8 mouse cellular contexts compared by ENCODE assay signal in the genomic region with DNA sequence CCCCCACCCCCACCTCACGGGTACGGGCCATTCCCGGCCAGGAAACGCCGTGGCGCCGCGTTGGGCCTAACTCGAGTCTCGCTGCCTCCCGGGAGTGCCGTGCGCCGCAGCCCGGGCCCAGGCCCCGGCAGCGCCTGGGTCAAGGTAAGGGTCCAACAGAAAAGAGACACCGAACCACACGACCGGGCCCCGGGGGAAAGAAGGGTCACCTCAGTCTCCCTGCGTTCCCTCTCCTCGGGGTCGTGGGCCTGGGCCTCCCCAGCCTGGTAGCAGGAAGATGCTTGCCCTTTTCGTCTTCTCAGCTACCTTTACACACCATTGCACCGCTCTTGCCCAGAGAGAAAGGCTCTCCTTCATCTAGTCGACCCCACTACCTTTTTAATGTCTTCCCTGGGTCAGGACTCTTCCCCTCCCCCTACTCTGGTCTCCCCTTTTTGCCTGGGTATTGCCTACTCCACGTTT. TPM values are rescaled to one million over a fixed set of nuclear protein-coding genes. Genes with fewer than 3 reads are reported as not detected.
DNase-seq lines count a peak whose midpoint lies in the region; ATAC-seq and TF ChIP-seq lines count a peak whose summit lies in the region.

No protein-coding gene starts in this region.

- no peaks in the 10 kb centered on the region for H3K36me3 ChIP-seq in heart, embryonic 11.5 days (ENCODE audit: control insufficient read depth, insufficient read depth, low read length)
- 0 out of 2 replicates have a peak, but pooled peaks cover 3% of the 10 kb centered on the region for H3K36me3 ChIP-seq in ES-Bruce4 (ENCODE audit: control insufficient read depth, insufficient read depth, low read length, poor library complexity, severe bottlenecking)
- H3K36me3 ChIP-seq in forebrain, embryonic 15.5 days = no peaks in the 10 kb centered on the region
- no peaks in the 10 kb centered on the region for H3K36me3 ChIP-seq in lung, postnatal 0 days (ENCODE audit: insufficient read depth, low read length)

- ATAC-seq in heart, embryonic 11.5 days (replicated peaks; ENCODE audit: insufficient number of reproducible peaks, low FRiP score, low TSS enrichment) = no peak; the same call in 1 of the 2 replicates
- ATAC-seq in forebrain, embryonic 15.5 days (replicated peaks) = no peak
- ATAC-seq in lung, postnatal 0 days = no peak

- 0% methylated on average over 26 of the region's 28 CpGs for WGBS in heart, embryonic 11.5 days (ENCODE audit: insufficient replicate concordance)
- whole genome bisulfite sequencing in forebrain, embryonic 15.5 days = under 1% methylated on average over 27 of the region's 28 CpGs
- under 1% methylated on average over 24 of the region's 28 CpGs for WGBS in lung, postnatal 0 days

- peak overlapping the region; percentile 74 for H3K4me3 ChIP-seq in heart, embryonic 11.5 days (ENCODE audit: low read depth, low read length)
- H3K4me3 ChIP-seq in ES-Bruce4 (ENCODE audit: low read depth, low read length) = peak overlapping the region; percentile 100
- H3K4me3 ChIP-seq in forebrain, embryonic 15.5 days = peak overlapping the region; percentile 67
- H3K4me3 ChIP-seq in lung, postnatal 0 days (ENCODE audit: low read depth, low read length) = peak overlapping the region; percentile 92

- peak overlapping the region; percentile 96 for H3K9ac ChIP-seq in heart, embryonic 11.5 days (ENCODE audit: low read depth, low read length)
- peak overlapping the region; percentile 96 for H3K9ac ChIP-seq in ES-Bruce4 (ENCODE audit: low read depth, poor library complexity, severe bottlenecking)
- H3K9ac ChIP-seq in forebrain, embryonic 15.5 days (replicated peaks) = peak overlapping the region; percentile 92
- peak overlapping the region; percentile 100 for H3K9ac ChIP-seq in lung, postnatal 0 days (replicated peaks; ENCODE audit: low read depth)

- peaks cover 22% of the 10 kb centered on the region for H3K4me1 ChIP-seq in heart, embryonic 11.5 days (ENCODE audit: control insufficient read depth, insufficient read depth, low read length)
- H3K4me1 ChIP-seq in ES-Bruce4 (ENCODE audit: control insufficient read depth, insufficient read depth, low read length) = no peaks in the 10 kb centered on the region
- H3K4me1 ChIP-seq in forebrain, embryonic 15.5 days = peaks cover 63% of the 10 kb centered on the region
- peaks cover 10% of the 10 kb centered on the region; the same call in 1 of the 2 replicates for H3K4me1 ChIP-seq in lung, postnatal 0 days (ENCODE audit: insufficient read depth, low read depth, low read length)

- no peak for TF ChIP-seq EP300 in ES-Bruce4 (IDR thresholded peaks at IDR 0.05; ENCODE audit: insufficient read depth, low read depth, low read length)
- TF ChIP-seq EP300 in lung, postnatal 0 days (IDR thresholded peaks at IDR 0.05) = no peak

- no peak for DNase-seq in heart, adult 11 months
- DNase-seq in lung, postnatal 0 days (ENCODE audit: low spot score) = peak; percentile 47
- DNase-seq in cerebellum, postnatal 36 days = no peak
- DNase-seq in spleen, postnatal 36 days (ENCODE audit: low spot score in 2 of 2) = no peak
- DNase-seq in cerebellum, adult 9-10 months = no peak

- peak overlapping the region; percentile 90 for H3K4me2 ChIP-seq in heart, embryonic 11.5 days
- H3K4me2 ChIP-seq in forebrain, embryonic 15.5 days (replicated peaks) = peak overlapping the region; percentile 86
- peak overlapping the region; percentile 88 for H3K4me2 ChIP-seq in lung, postnatal 0 days (replicated peaks; ENCODE audit: low read depth, low read length)

- TF ChIP-seq POLR2A in ES-Bruce4 (IDR thresholded peaks at IDR 0.05; ENCODE audit: insufficient read depth, low read length) = no peak

- TF ChIP-seq CTCF in ES-Bruce4 (IDR thresholded peaks at IDR 0.05; ENCODE audit: low read depth, low read length) = no peak
- TF ChIP-seq CTCF in lung, postnatal 0 days (IDR thresholded peaks at IDR 0.05) = no peak

- H3K9me3 ChIP-seq in heart, embryonic 11.5 days (replicated peaks; ENCODE audit: control insufficient read depth, low read length) = no peaks in the 10 kb centered on the region
- no peaks in the 10 kb centered on the region for H3K9me3 ChIP-seq in ES-Bruce4 (replicated peaks; ENCODE audit: control insufficient read depth, insufficient read depth, low read length, poor library complexity, severe bottlenecking)
- no peaks in the 10 kb centered on the region for H3K9me3 ChIP-seq in forebrain, embryonic 15.5 days
- H3K9me3 ChIP-seq in lung, postnatal 0 days (ENCODE audit: low read length) = no peaks in the 10 kb centered on the region

- H3K27ac ChIP-seq in heart, embryonic 11.5 days (ENCODE audit: low read depth, low read length) = peak overlapping the region; percentile 100
- H3K27ac ChIP-seq in ES-Bruce4 (ENCODE audit: insufficient read depth, low read length) = peak overlapping the region; percentile 99
- peak overlapping the region; percentile 100 for H3K27ac ChIP-seq in forebrain, embryonic 15.5 days (replicated peaks)
- H3K27ac ChIP-seq in lung, postnatal 0 days (ENCODE audit: low read length) = peak overlapping the region; percentile 100

- H3K27me3 ChIP-seq in heart, embryonic 11.5 days (ENCODE audit: control insufficient read depth, insufficient read depth, low read length) = no peaks in the 10 kb centered on the region
- no peaks in the 10 kb centered on the region for H3K27me3 ChIP-seq in ES-Bruce4 (ENCODE audit: control insufficient read depth, insufficient read depth, low read length, poor library complexity, severe bottlenecking)
- H3K27me3 ChIP-seq in forebrain, embryonic 15.5 days = no peaks in the 10 kb centered on the region
- no peaks in the 10 kb centered on the region for H3K27me3 ChIP-seq in lung, postnatal 0 days (replicated peaks; ENCODE audit: insufficient read depth, low read length)

RNA-seq across cellular contexts. Expression of a gene that starts 0.4 kb away (rescaled TPM):
- 72.3 and 86.9 TPM in 2 replicates for polyA plus RNA-seq in heart, embryonic 11.5 days (2014; fragmentation: Nextera tagmentation; extraction: Ambion mirVana)
- 228 and 233 TPM in 2 replicates for polyA plus RNA-seq in ES-Bruce4 (2011; ENCODE audit: insufficient read depth, insufficient read length, low read depth, missing spikeins)
- polyA plus RNA-seq in forebrain, embryonic 15.5 days (2015; fragmentation: Nextera tagmentation; extraction: Ambion mirVana) = 52.2 and 53.4 TPM in 2 replicates
- polyA plus RNA-seq in lung, postnatal 0 days (2015; fragmentation: Nextera tagmentation; extraction: Ambion mirVana) = 44.2 and 44.9 TPM in 2 replicates

RNA-seq across cellular contexts. Expression of a gene that starts 31.6 kb away (rescaled TPM):
- polyA plus RNA-seq in heart, embryonic 11.5 days (2014; fragmentation: Nextera tagmentation; extraction: Ambion mirVana) = 41.0 and 41.6 TPM in 2 replicates
- polyA plus RNA-seq in ES-Bruce4 (2011; ENCODE audit: insufficient read depth, insufficient read length, low read depth, missing spikeins) = 77.5 and 79.8 TPM in 2 replicates
- polyA plus RNA-seq in forebrain, embryonic 15.5 days (2015; fragmentation: Nextera tagmentation; extraction: Ambion mirVana) = 55.5 and 60.7 TPM in 2 replicates
- polyA plus RNA-seq in lung, postnatal 0 days (2015; fragmentation: Nextera tagmentation; extraction: Ambion mirVana) = 24.0 and 25.3 TPM in 2 replicates
